Mouse (Mus musculus) retina, adult 2 months (tissue): ENCODE data around the gene Cyp2u1.

ENCODE experiments used
- DNase-seq: peaks from one replicate; pipeline ENCODE4 v3.0.0-alpha.2; 2012; ENCODE audit warnings: low read depth, low spot score

Gene Cyp2u1

DNA sequence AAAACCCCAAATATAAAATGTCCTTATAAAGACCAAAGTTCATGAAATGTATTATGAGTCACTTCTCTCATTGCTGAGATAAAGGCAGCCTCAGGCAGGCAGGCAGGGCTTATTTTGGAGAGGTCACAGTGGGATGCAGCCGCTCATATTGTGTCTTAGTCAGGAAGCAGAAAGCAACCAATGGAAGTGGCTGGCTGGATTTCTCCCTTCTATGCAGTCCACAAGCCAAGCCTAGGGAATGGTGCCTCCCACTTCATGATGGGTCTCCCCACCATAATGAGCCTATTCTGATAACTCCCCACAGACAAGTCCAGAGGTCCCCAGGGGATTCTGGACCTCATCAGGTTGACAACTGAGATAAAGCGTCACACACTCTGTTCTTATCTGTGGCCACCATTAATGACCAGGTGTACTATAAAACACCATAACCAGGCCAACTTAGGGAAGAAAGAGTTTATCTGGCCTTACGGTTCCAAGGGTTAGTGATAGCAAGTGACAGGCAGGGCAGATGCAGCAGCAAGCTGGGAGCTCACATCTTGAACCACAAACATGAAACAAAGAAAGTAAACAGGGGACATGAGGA lies 47.5 kb downstream of the Cyp2u1 start:
- no peak for DNase-seq

GRCm38 (mm10) chr3:131254991-131255390 lies 48.0 kb downstream of the Cyp2u1 start:
- DNase-seq, result no peak

DNA sequence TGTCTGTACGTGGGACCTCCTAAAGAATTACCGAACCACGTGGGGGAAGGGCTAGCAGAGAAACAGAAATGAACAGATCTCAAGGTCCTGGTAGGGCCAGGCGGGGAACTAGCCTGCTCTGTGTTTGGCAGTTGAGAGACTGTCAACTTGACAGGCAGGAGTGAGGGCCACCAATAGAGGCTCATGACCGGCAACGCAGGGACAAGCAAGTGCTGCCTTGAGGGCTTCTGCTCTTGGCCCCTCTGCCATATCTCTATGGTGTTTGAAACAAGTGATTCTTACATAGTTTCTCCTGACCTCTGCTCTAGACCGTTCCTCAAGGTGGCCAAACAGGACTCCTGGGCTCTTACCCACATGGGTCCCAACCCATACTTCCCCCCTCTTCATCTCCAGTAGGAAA lies 51.4 kb downstream of the Cyp2u1 start:
- no peak for DNase-seq

DNA sequence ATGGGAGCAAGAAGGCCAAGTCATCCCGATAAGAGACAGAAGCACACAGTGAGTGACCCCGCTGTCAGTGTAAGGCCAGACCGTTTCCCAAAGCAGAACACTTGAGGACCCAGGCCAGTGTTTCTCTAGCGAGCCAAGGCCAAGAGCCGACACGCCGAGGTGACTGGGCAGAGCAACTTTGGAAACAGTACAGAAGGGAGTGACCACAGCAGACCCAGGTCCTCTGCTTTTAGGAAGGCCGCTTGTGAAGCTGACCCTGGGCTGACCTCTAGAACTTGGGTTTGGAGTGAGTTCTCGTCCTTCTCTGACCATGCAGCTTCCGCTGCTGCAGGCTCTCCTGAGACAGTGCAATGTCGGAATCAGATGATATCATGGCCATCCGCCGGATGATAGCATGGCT lies 52.0 kb downstream of the Cyp2u1 start:
- no peak for DNase-seq

DNA sequence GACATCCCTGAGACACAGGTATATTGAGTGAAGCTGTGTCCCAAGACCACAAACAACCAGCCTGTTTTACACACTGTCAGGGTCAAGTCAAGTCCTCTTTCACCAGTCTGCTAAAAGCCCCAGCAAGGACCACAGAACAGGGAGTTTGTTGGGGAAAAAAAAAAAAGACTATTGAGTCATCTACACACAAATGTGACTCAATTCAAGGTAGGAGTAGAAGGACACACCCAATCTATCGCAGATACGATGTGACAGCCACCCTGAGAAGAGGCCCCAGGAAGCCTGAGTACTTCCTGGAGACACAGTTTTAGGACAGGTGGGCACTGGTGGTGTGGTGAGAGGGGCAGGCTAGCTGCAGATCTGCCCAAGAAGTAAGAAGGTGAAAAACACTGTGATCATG lies 52.7 kb downstream of the Cyp2u1 start:
- DNase-seq, result no peak

- DNase-seq, result no peak
Measured at GRCm38 (mm10) chr3:131248444-131248843, 54.6 kb downstream of the Cyp2u1 start.

- no peak for DNase-seq
Measured at GRCm38 (mm10) chr3:131247851-131248250, 55.2 kb downstream of the Cyp2u1 start.

GRCm38 (mm10) chr3:131247447-131247846 lies 55.6 kb downstream of the Cyp2u1 start:
- no peak for DNase-seq

DNA sequence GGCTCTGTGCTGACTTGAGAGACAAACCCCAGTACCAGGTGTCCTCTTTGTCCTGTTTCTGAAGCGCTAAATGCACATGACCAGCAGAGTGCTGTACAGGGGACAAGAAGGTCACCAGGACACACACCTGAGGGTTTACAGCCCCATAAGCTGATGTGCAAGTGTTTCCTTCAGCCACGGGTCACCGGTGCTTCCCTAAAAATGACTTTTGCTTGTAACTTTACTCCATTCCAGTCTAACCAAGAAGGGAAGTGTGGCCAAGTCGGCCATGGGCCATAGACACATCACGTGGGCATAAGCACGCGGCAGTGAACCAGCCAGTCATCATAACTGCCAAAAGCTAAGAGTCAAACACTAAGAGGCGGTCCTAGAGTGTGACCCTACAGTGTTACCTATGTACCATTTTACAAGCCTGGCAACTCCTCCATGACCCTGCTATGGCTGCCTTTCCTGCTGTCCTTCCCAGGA lies 56.4 kb downstream of the Cyp2u1 start:
- no peak for DNase-seq

- peak; percentile 41 for DNase-seq
Measured at GRCm38 (mm10) chr3:131245766-131246578, 57.1 kb downstream of the Cyp2u1 start.
